Mouse (Mus musculus): ENCODE measurements around the gene Tcaim.

- TF ChIP-seq CTCF (IDR thresholded peaks at IDR 0.05; ENCODE audit: extremely low read depth, insufficient read depth, low read length) (no peak), POLR2A (IDR thresholded peaks at IDR 0.05; ENCODE audit: extremely low read depth, insufficient read depth, low read length) (no peak)
These were observed 10.0 kb downstream of the Tcaim start for GRCm38 (mm10) chr9:122815239-122815851.
